Mouse (Mus musculus) CH12.LX (cell line): ENCODE measurements around the gene Mrpl23. TPM values are rescaled to one million over a fixed set of nuclear protein-coding genes. Genes with fewer than 3 reads are reported as not detected.
A peak's percentile ranks its signal among the peaks of the same experiment; 100 is the strongest.

Experiments used
- DNase-seq: peaks from one replicate; pipeline ENCODE4 v3.0.0-alpha.2; 2013; ENCODE audit errors: extremely low read depth
- H3K27ac ChIP-seq: 2 replicates; pipeline ENCODE4 v1.5.1; 2012; ENCODE audit warnings: low read depth, mild to moderate bottlenecking, control low read depth, moderate library complexity; ENCODE audit not compliant: insufficient read depth
- H3K27me3 ChIP-seq: replicated peaks from 2 replicates; pipeline ENCODE3; 2012; ENCODE audit warnings: inconsistent platforms
- H3K36me3 ChIP-seq, 2 experiments: replicated peaks in 1 of 2; 2 replicates each; pipeline versions ENCODE3 to v1.6.1; 2012; ENCODE audit warnings: inconsistent platforms in 1 of 2, low read length in 1 of 2, mild to moderate bottlenecking in 1 of 2, mixed read lengths in 1 of 2, moderate library complexity in 1 of 2; ENCODE audit not compliant: control insufficient read depth in 1 of 2, insufficient read depth in 1 of 2
- H3K4me1 ChIP-seq, 2 experiments: 2 replicates each; pipeline ENCODE4 v1.6.1; 2012; ENCODE audit warnings: inconsistent platforms in 1 of 2, moderate library complexity in 1 of 2; ENCODE audit not compliant: insufficient read depth in 2 of 2, control insufficient read depth in 1 of 2
- H3K4me2 ChIP-seq: 2 replicates; pipeline ENCODE4 v1.6.1; 2012; ENCODE audit warnings: low read depth, mild to moderate bottlenecking, control low read depth; ENCODE audit not compliant: poor library complexity, insufficient read depth, severe bottlenecking
- H3K4me3 ChIP-seq, 3 experiments: fragments of 150-350 bp in 1 of 3; sonication (generic) in 1 of 3; replicated peaks in 1 of 3; 2 replicates each; pipeline versions ENCODE3 to v1.5.1; 2011 to 2012; ENCODE audit warnings: low read depth in 2 of 3, low read length in 2 of 3, mild to moderate bottlenecking in 2 of 3, moderate library complexity in 2 of 3, control low read depth in 1 of 3, improper control_type of control experiment in 1 of 3, inconsistent platforms in 1 of 3, mixed read lengths in 1 of 3; ENCODE audit not compliant: poor library complexity in 1 of 3
- H3K79me2 ChIP-seq: replicated peaks from 2 replicates; pipeline ENCODE4 v1.6.1; 2012; ENCODE audit warnings: mild to moderate bottlenecking, moderate library complexity; ENCODE audit not compliant: control insufficient read depth, poor library complexity, insufficient read depth, severe bottlenecking; ENCODE audit errors: extremely low read depth
- H3K9ac ChIP-seq: 2 replicates; pipeline ENCODE4 v1.6.1; 2012; ENCODE audit warnings: low read depth, mild to moderate bottlenecking, control low read depth, moderate library complexity; ENCODE audit not compliant: insufficient read depth
- H3K9me3 ChIP-seq: replicated peaks from 2 replicates; pipeline ENCODE3; 2012; ENCODE audit warnings: low read length, inconsistent platforms, mixed read lengths
- BHLHE40 ChIP-seq: IDR thresholded peaks from 2 replicates; pipeline ENCODE4 v1.6.1; 2011; ENCODE audit warnings: mild to moderate bottlenecking, low read depth, low read length, improper control_type of control experiment
- CHD2 ChIP-seq: IDR thresholded peaks from 2 replicates; pipeline ENCODE4 v1.6.1; 2011; ENCODE audit warnings: low read length, improper control_type of control experiment
- EP300 ChIP-seq: IDR thresholded peaks from 2 replicates; pipeline ENCODE4 v1.6.1; 2011; ENCODE audit warnings: low read length, improper control_type of control experiment
- ETS1 ChIP-seq: conservative IDR thresholded peaks from 2 replicates; pipeline ENCODE4 v1.6.1; 2012; ENCODE audit warnings: low read depth, mild to moderate bottlenecking, inconsistent platforms, low read length, improper control_type of control experiment, moderate library complexity
- GABPA ChIP-seq: IDR thresholded peaks from 2 replicates; pipeline ENCODE4 v1.6.1; 2012; ENCODE audit warnings: low read depth, low read length, improper control_type of control experiment, inconsistent platforms; ENCODE audit not compliant: insufficient replicate concordance
- KAT2A ChIP-seq: IDR thresholded peaks from 2 replicates; pipeline ENCODE4 v1.6.1; 2012; ENCODE audit warnings: low read length, improper control_type of control experiment, inconsistent platforms; ENCODE audit not compliant: insufficient replicate concordance
- MAFK ChIP-seq: IDR thresholded peaks from 2 replicates; pipeline ENCODE4 v1.6.1; 2011; ENCODE audit warnings: low read length, improper control_type of control experiment; ENCODE audit not compliant: insufficient replicate concordance
- MXI1 ChIP-seq: IDR thresholded peaks from 2 replicates; pipeline ENCODE4 v1.6.1; 2011; ENCODE audit warnings: mild to moderate bottlenecking, low read depth, low read length, improper control_type of control experiment
- NRF1 ChIP-seq: IDR thresholded peaks from 2 replicates; pipeline ENCODE4 v1.6.1; 2014; ENCODE audit warnings: low read depth, mild to moderate bottlenecking, inconsistent platforms, low read length, improper control_type of control experiment, moderate library complexity
- PAX5 ChIP-seq: IDR thresholded peaks from 2 replicates; pipeline ENCODE4 v1.6.1; 2012; ENCODE audit warnings: low read length, inconsistent platforms, mixed read lengths
- RAD21 ChIP-seq: IDR thresholded peaks from 2 replicates; pipeline ENCODE4 v1.6.1; 2011; ENCODE audit warnings: low read depth, mild to moderate bottlenecking, low read length, improper control_type of control experiment, moderate library complexity
- RCOR1 ChIP-seq: conservative IDR thresholded peaks from 2 replicates; pipeline ENCODE4 v1.6.1; 2012; ENCODE audit warnings: low read depth, mild to moderate bottlenecking, inconsistent platforms, low read length, improper control_type of control experiment
- USF1 ChIP-seq: IDR thresholded peaks from 2 replicates; pipeline ENCODE4 v1.6.1; 2014; ENCODE audit warnings: low read depth, mild to moderate bottlenecking, inconsistent platforms, low read length, improper control_type of control experiment
- ZC3H11A ChIP-seq: IDR thresholded peaks from 2 replicates; pipeline ENCODE4 v1.6.1; 2012; ENCODE audit warnings: low read depth, mild to moderate bottlenecking, inconsistent platforms, low read length, improper control_type of control experiment
- dilution Hi-C: fragments of 300-500 bp; cut with MboI; formaldehyde crosslinking; loops from 2 replicates; pipeline ENCODE4 v1.14.3; 2020; ENCODE audit warnings: low sequenced_read_pairs; ENCODE audit not compliant: extremely low pct_unique_long_range_greater_than_20kb, extremely low pct_ligation_motif_present
- in situ Hi-C: fragments of 300-500 bp; cut with MboI; formaldehyde crosslinking; loops from 3 replicates; pipeline ENCODE4 v1.14.3; 2019; ENCODE audit warnings: low sequenced_read_pairs, low pct_ligation_motif_present, low pct_unique_long_range_greater_than_20kb, mixed read lengths
- polyA plus RNA-seq: library from polyadenylated mRNA; unstranded; fragments of >175 nt; gene quantifications from 2 replicates; pipeline ENCODE4 v1.2.1, GENCODE M21; 2012; ENCODE audit warnings: low read depth; ENCODE audit not compliant: insufficient read length
- total RNA-seq, 2 experiments: library from RNA; depleted of rRNA; stranded (reverse); fragments of 300-350 nt in 1 of 2; fragments of >200 nt in 1 of 2; gene quantifications; 2 replicates each; pipeline ENCODE4 v1.2.3; 2012 to 2014

Mrpl23 gene
- total and polyA plus RNA-seq, 3 experiments, result 8.3 to 71.2 (median 70.8) TPM

DNA sequence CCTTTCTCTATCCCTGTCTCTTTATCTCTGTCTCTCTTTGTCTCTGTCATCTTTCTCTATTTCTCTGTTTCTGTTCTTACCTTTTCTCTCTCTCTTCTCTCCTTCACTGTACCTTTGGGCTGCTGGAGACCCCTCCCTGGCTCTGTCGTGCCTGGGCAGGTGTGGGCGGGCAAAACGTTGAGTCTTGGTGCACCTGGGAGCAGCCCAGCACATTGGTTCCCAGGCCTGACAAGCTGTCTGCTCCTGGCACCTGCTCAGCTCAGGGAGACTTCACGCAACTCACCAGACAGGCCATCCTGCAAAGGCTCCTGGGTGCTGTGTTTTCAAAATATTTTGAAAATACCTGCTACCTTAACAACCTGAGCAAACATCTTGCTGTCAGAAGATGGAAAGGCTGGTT, 29.3 kb upstream of the Mrpl23 start:
- DNase-seq, result no peak
- Histone ChIP-seq H3K4me2 (no peak overlapping the region), H3K27ac (no peak overlapping the region), H3K4me1 (peaks cover 33 to 98% of the 10 kb centered on the region in 2 experiments), H3K36me3 (peaks cover 0 to 19% of the 10 kb centered on the region in 2 experiments), H3K79me2 (no peaks in the 10 kb centered on the region), H3K9me3 (no peaks in the 10 kb centered on the region), H3K4me3 (no peak overlapping the region), H3K9ac (no peak overlapping the region), H3K27me3 (no peaks in the 10 kb centered on the region)
- TF ChIP-seq NRF1, result no peak
- no peak for TF ChIP-seq ZC3H11A
- no peak for TF ChIP-seq PAX5
- no peak for TF ChIP-seq MAFK
- no peak for TF ChIP-seq EP300
- no peak for TF ChIP-seq BHLHE40
- no peak for TF ChIP-seq KAT2A
- TF ChIP-seq RAD21, result no peak
- in situ Hi-C loops (no loop called here), dilution Hi-C loops (no loop called here)

GRCm38 (mm10) chr7:142505942-142506341, 26.5 kb upstream of the Mrpl23 start:
- peaks cover 19 to 76% of the 10 kb centered on the region in 2 experiments for H3K4me1 ChIP-seq
- H3K27me3 ChIP-seq, result no peaks in the 10 kb centered on the region
- H3K4me3 ChIP-seq, result peak overlapping the region in 1 of 3 experiments; percentile 38
- no peak overlapping the region for H3K4me2 ChIP-seq
- H3K9me3 ChIP-seq, result no peaks in the 10 kb centered on the region
- dilution Hi-C loops, result no loop called here
- no peak overlapping the region for H3K27ac ChIP-seq
- H3K79me2 ChIP-seq, result no peaks in the 10 kb centered on the region
- in situ Hi-C loops, result no loop called here
- DNase-seq, result peak; percentile 81
- H3K36me3 ChIP-seq, result peaks cover 0 to 20% of the 10 kb centered on the region in 2 experiments
- no peak overlapping the region for H3K9ac ChIP-seq
- TF ChIP-seq GABPA (no peak), ETS1 (0 out of 2 replicates have a peak, but pooled peaks have one; percentile 12)

GRCm38 (mm10) chr7:142506501-142506900, 26.0 kb upstream of the Mrpl23 start:
- Histone ChIP-seq H3K9me3 (no peaks in the 10 kb centered on the region), H3K79me2 (no peaks in the 10 kb centered on the region), H3K4me1 (peaks cover 19 to 71% of the 10 kb centered on the region in 2 experiments), H3K4me3 (peak overlapping the region in 1 of 3 experiments; percentile 38), H3K36me3 (peaks cover 0 to 21% of the 10 kb centered on the region in 2 experiments), H3K27me3 (no peaks in the 10 kb centered on the region), H3K4me2 (no peak overlapping the region), H3K9ac (no peak overlapping the region), H3K27ac (no peak overlapping the region)
- dilution Hi-C loops, result no loop called here
- no peak for TF ChIP-seq RCOR1
- TF ChIP-seq USF1, result no peak
- no peak for TF ChIP-seq EP300
- TF ChIP-seq MXI1, result no peak
- TF ChIP-seq ZC3H11A, result no peak
- TF ChIP-seq CHD2, result no peak
- peak; percentile 40 for DNase-seq
- in situ Hi-C loops, result no loop called here
